Mouse (Mus musculus) thymus, adult 2 months (tissue): ENCODE results near the gene Cdc42ep4.

Experiments used
- CTCF ChIP-seq: fragments of 200-500 bp; IDR thresholded peaks from 2 replicates; pipeline ENCODE4 v1.5.1; 2012; ENCODE audit warnings: mild to moderate bottlenecking, control low read depth, low read length, moderate library complexity, borderline replicate concordance; ENCODE audit not compliant: control insufficient read depth, poor library complexity, insufficient read depth; ENCODE audit errors: extremely low read depth
- POLR2A ChIP-seq: fragments of 200-500 bp; IDR thresholded peaks from 2 replicates; pipeline ENCODE4 v1.6.1; 2012; ENCODE audit warnings: mild to moderate bottlenecking, low read length, control low read depth, moderate library complexity; ENCODE audit not compliant: control insufficient read depth, poor library complexity, insufficient read depth; ENCODE audit errors: extremely low read depth

GRCm38 (mm10) chr11:113777878-113778464 is 26.3 kb upstream of the Cdc42ep4 start:
- TF ChIP-seq CTCF = no peak
- TF ChIP-seq POLR2A = no peak
